Mouse (Mus musculus): ENCODE measurements around the gene Usp3. TPM values are rescaled to one million over a fixed set of nuclear protein-coding genes. Genes with fewer than 3 reads are reported as not detected.

The Usp3 gene
- polyA plus RNA-seq (2014; fragmentation: Nextera tagmentation; extraction: Ambion mirVana), result 104 and 106 TPM in 2 replicates

- Histone ChIP-seq H3K36me3 (ENCODE audit: control insufficient read depth, insufficient read depth, low read length) (no peaks in the 10 kb centered on the region), H3K9ac (ENCODE audit: low read length) (peak within 1 kb of the TSS; percentile 99), H3K4me2 (peak within 1 kb of the TSS; percentile 71), H3K4me3 (ENCODE audit: low read depth, low read length) (peak within 1 kb of the TSS; percentile 97), H3K27ac (ENCODE audit: low read depth, low read length) (peak within 1 kb of the TSS; percentile 92), H3K9me3 (ENCODE audit: control insufficient read depth, low read length) (no peaks in the 10 kb centered on the region), H3K4me1 (ENCODE audit: control insufficient read depth, insufficient read depth, low read length) (peaks cover 18% of the 10 kb centered on the region), H3K27me3 (ENCODE audit: control insufficient read depth, insufficient read depth, low read length) (peaks cover 2% of the 10 kb centered on the region; the same call in 1 of the 2 replicates)
- DNase-seq (ENCODE audit: low spot score, missing footprints) (peak; percentile 100), ATAC-seq (ENCODE audit: low FRiP score) (peak; percentile 94)
- WGBS, result 2% methylated on average over 73 of the region's 73 CpGs
These were observed at the start of gene Usp3 for GRCm38 (mm10) chr9:66592708-66593612. Gene Usp3 (minus strand): TSS chr9:66593142.

GRCm38 (mm10) chr9:66640491-66640890 lies 47.5 kb upstream of the Usp3 start:
- WGBS, result 75% methylated on average over 7 of the region's 7 CpGs
- no peak overlapping the region for H3K4me2 ChIP-seq
- H3K36me3 ChIP-seq (ENCODE audit: control insufficient read depth, insufficient read depth, low read length), result no peaks in the 10 kb centered on the region
- no peak overlapping the region for H3K9ac ChIP-seq (ENCODE audit: low read length)
- no peak overlapping the region for H3K27ac ChIP-seq (ENCODE audit: low read depth, low read length)
- H3K4me3 ChIP-seq (ENCODE audit: low read depth, low read length), result no peak overlapping the region
- no peak for ATAC-seq (ENCODE audit: low FRiP score)
- H3K27me3 ChIP-seq (ENCODE audit: control insufficient read depth, insufficient read depth, low read length), result no peaks in the 10 kb centered on the region
- no peak for DNase-seq (ENCODE audit: low spot score, missing footprints)
- H3K4me1 ChIP-seq (ENCODE audit: control insufficient read depth, insufficient read depth, low read length), result no peaks in the 10 kb centered on the region
- no peaks in the 10 kb centered on the region for H3K9me3 ChIP-seq (ENCODE audit: control insufficient read depth, low read length)

- no peaks in the 10 kb centered on the region for H3K27me3 ChIP-seq (ENCODE audit: control insufficient read depth, insufficient read depth, low read length)
- H3K36me3 ChIP-seq (ENCODE audit: control insufficient read depth, insufficient read depth, low read length), result no peaks in the 10 kb centered on the region
- ATAC-seq (ENCODE audit: low FRiP score) (no peak), DNase-seq (ENCODE audit: low spot score, missing footprints) (no peak)
- 96% methylated on average over 2 of the region's 2 CpGs for WGBS
- no peaks in the 10 kb centered on the region for H3K9me3 ChIP-seq (ENCODE audit: control insufficient read depth, low read length)
- no peak overlapping the region for H3K4me2 ChIP-seq
- H3K9ac ChIP-seq (ENCODE audit: low read length), result no peak overlapping the region
- H3K27ac ChIP-seq (ENCODE audit: low read depth, low read length), result no peak overlapping the region
- H3K4me1 ChIP-seq (ENCODE audit: control insufficient read depth, insufficient read depth, low read length), result no peaks in the 10 kb centered on the region
- H3K4me3 ChIP-seq (ENCODE audit: low read depth, low read length), result no peak overlapping the region
These were observed 46.7 kb upstream of the Usp3 start for GRCm38 (mm10) chr9:66639626-66640025.

- ATAC-seq (ENCODE audit: low FRiP score) (no peak), DNase-seq (ENCODE audit: low spot score, missing footprints) (peak; percentile 59)
- no peaks in the 10 kb centered on the region for H3K9me3 ChIP-seq (ENCODE audit: control insufficient read depth, low read length)
- no peaks in the 10 kb centered on the region for H3K36me3 ChIP-seq (ENCODE audit: control insufficient read depth, insufficient read depth, low read length)
- peaks cover 10% of the 10 kb centered on the region; the same call in 1 of the 2 replicates for H3K4me1 ChIP-seq (ENCODE audit: control insufficient read depth, insufficient read depth, low read length)
- no peak overlapping the region for H3K4me2 ChIP-seq
- H3K27ac ChIP-seq (ENCODE audit: low read depth, low read length), result no peak overlapping the region
- H3K9ac ChIP-seq (ENCODE audit: low read length), result no peak overlapping the region
- 86% methylated on average over 1 of the region's 1 CpGs for WGBS
- H3K4me3 ChIP-seq (ENCODE audit: low read depth, low read length), result no peak overlapping the region
- no peaks in the 10 kb centered on the region for H3K27me3 ChIP-seq (ENCODE audit: control insufficient read depth, insufficient read depth, low read length)
These were observed 39.5 kb upstream of the Usp3 start for GRCm38 (mm10) chr9:66632441-66632840.

GRCm38 (mm10) chr9:66630931-66631330 lies 38.0 kb upstream of the Usp3 start:
- no peak for DNase-seq (ENCODE audit: low spot score, missing footprints)
- Histone ChIP-seq H3K4me1 (ENCODE audit: control insufficient read depth, insufficient read depth, low read length) (peaks cover 12% of the 10 kb centered on the region; the same call in 1 of the 2 replicates), H3K9me3 (ENCODE audit: control insufficient read depth, low read length) (no peaks in the 10 kb centered on the region), H3K4me3 (ENCODE audit: low read depth, low read length) (no peak overlapping the region), H3K27ac (ENCODE audit: low read depth, low read length) (no peak overlapping the region), H3K4me2 (no peak overlapping the region), H3K36me3 (ENCODE audit: control insufficient read depth, insufficient read depth, low read length) (no peaks in the 10 kb centered on the region), H3K9ac (ENCODE audit: low read length) (no peak overlapping the region), H3K27me3 (ENCODE audit: control insufficient read depth, insufficient read depth, low read length) (no peaks in the 10 kb centered on the region)
- WGBS, result 20% methylated on average over 1 of the region's 1 CpGs
- no peak for ATAC-seq (ENCODE audit: low FRiP score)

- Histone ChIP-seq H3K4me3 (ENCODE audit: low read depth, low read length) (no peak overlapping the region), H3K36me3 (ENCODE audit: control insufficient read depth, insufficient read depth, low read length) (no peaks in the 10 kb centered on the region), H3K9me3 (ENCODE audit: control insufficient read depth, low read length) (no peaks in the 10 kb centered on the region), H3K27ac (ENCODE audit: low read depth, low read length) (no peak overlapping the region), H3K4me2 (no peak overlapping the region), H3K27me3 (ENCODE audit: control insufficient read depth, insufficient read depth, low read length) (no peaks in the 10 kb centered on the region), H3K9ac (ENCODE audit: low read length) (no peak overlapping the region), H3K4me1 (ENCODE audit: control insufficient read depth, insufficient read depth, low read length) (peaks cover 15% of the 10 kb centered on the region; the same call in 1 of the 2 replicates)
- DNase-seq (ENCODE audit: low spot score, missing footprints), result no peak
- no peak for ATAC-seq (ENCODE audit: low FRiP score)
- WGBS, result 86% methylated on average over 5 of the region's 5 CpGs
These were observed 33.7 kb upstream of the Usp3 start for GRCm38 (mm10) chr9:66626661-66627060.

GRCm38 (mm10) chr9:66625974-66626530 lies 33.1 kb upstream of the Usp3 start:
- 79% methylated on average over 4 of the region's 4 CpGs for WGBS
- Histone ChIP-seq H3K4me2 (no peak overlapping the region), H3K9ac (ENCODE audit: low read length) (no peak overlapping the region), H3K27me3 (ENCODE audit: control insufficient read depth, insufficient read depth, low read length) (no peaks in the 10 kb centered on the region), H3K36me3 (ENCODE audit: control insufficient read depth, insufficient read depth, low read length) (no peaks in the 10 kb centered on the region), H3K4me1 (ENCODE audit: control insufficient read depth, insufficient read depth, low read length) (peaks cover 13% of the 10 kb centered on the region; the same call in 1 of the 2 replicates), H3K27ac (ENCODE audit: low read depth, low read length) (no peak overlapping the region), H3K4me3 (ENCODE audit: low read depth, low read length) (no peak overlapping the region), H3K9me3 (ENCODE audit: control insufficient read depth, low read length) (no peaks in the 10 kb centered on the region)
- ATAC-seq (ENCODE audit: low FRiP score) (peak; percentile 50; the same call in 1 of the 2 replicates), DNase-seq (ENCODE audit: low spot score, missing footprints) (peak; percentile 75)

- 61% methylated on average over 1 of the region's 1 CpGs for WGBS
- H3K9ac ChIP-seq (ENCODE audit: low read length), result no peak overlapping the region
- H3K4me2 ChIP-seq, result no peak overlapping the region
- H3K27me3 ChIP-seq (ENCODE audit: control insufficient read depth, insufficient read depth, low read length), result no peaks in the 10 kb centered on the region
- peaks cover 9% of the 10 kb centered on the region; the same call in 1 of the 2 replicates for H3K4me1 ChIP-seq (ENCODE audit: control insufficient read depth, insufficient read depth, low read length)
- no peaks in the 10 kb centered on the region for H3K36me3 ChIP-seq (ENCODE audit: control insufficient read depth, insufficient read depth, low read length)
- H3K4me3 ChIP-seq (ENCODE audit: low read depth, low read length), result no peak overlapping the region
- no peak overlapping the region for H3K27ac ChIP-seq (ENCODE audit: low read depth, low read length)
- no peaks in the 10 kb centered on the region for H3K9me3 ChIP-seq (ENCODE audit: control insufficient read depth, low read length)
- no peak for ATAC-seq (ENCODE audit: low FRiP score)
- no peak for DNase-seq (ENCODE audit: low spot score, missing footprints)
These were observed 31.9 kb upstream of the Usp3 start for GRCm38 (mm10) chr9:66624873-66625272.

GRCm38 (mm10) chr9:66623627-66624026 lies 30.7 kb upstream of the Usp3 start:
- Histone ChIP-seq H3K36me3 (ENCODE audit: control insufficient read depth, insufficient read depth, low read length) (no peaks in the 10 kb centered on the region), H3K27me3 (ENCODE audit: control insufficient read depth, insufficient read depth, low read length) (no peaks in the 10 kb centered on the region), H3K4me3 (ENCODE audit: low read depth, low read length) (no peak overlapping the region), H3K9ac (ENCODE audit: low read length) (no peak overlapping the region), H3K4me2 (no peak overlapping the region), H3K27ac (ENCODE audit: low read depth, low read length) (no peak overlapping the region), H3K9me3 (ENCODE audit: control insufficient read depth, low read length) (no peaks in the 10 kb centered on the region), H3K4me1 (ENCODE audit: control insufficient read depth, insufficient read depth, low read length) (peaks cover 9% of the 10 kb centered on the region; the same call in 1 of the 2 replicates)
- DNase-seq (ENCODE audit: low spot score, missing footprints) (no peak), ATAC-seq (ENCODE audit: low FRiP score) (no peak)
- 100% methylated on average over 1 of the region's 1 CpGs for WGBS

Measured in midbrain, embryonic 11.5 days (tissue).